Mouse (Mus musculus): ENCODE results near the gene Col27a1. TPM values are rescaled to one million over a fixed set of nuclear protein-coding genes. Genes with fewer than 3 reads are reported as not detected.

Col27a1 gene
- polyA plus RNA-seq (2015; fragmentation: Nextera tagmentation; extraction: Ambion mirVana), result 32.1 and 32.3 TPM in 2 replicates

DNA sequence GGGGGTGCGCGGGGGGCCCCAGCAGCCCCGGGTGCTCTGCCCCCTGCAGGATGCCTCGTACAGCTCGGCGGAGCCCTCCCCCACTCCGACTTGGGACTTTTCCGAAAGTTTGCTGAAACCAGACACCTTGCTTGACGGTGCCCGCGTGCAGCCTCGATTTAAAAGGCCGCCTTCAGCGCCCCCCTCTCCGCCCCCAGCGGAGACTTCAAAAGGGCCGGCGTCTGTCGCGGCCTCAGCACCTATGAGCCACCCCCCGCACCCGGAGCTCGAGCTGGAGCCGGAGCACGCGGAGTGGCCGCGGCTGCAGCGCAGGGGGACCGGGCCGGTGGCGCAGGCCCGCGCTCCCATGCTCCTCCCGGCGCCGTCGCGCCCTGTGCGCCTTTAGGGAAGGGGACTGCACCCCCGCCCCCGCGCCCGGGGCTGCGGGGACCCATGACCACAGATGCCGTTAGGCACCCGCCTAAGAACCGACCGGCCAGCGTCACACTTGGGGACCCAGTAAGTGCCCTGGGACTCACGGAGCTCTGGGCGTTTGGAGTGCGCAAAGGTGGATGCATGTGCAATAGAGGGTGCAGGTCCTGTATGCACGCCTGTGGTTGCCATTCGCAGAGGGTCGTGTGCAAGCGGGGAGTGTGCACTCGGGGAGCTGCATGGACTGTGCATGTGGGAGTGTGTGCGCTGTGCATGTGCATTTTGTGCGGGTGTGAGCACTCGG is at the start of gene Col27a1:
Gene Col27a1 (plus strand): TSS at position 98 of the 715 bp plus-strand sequence.
- peaks cover 47% of the 10 kb centered on the region for H3K4me1 ChIP-seq
- peak within 1 kb of the TSS; percentile 97 for H3K4me2 ChIP-seq (replicated peaks)
- H3K9ac ChIP-seq, result peak within 1 kb of the TSS; percentile 96
- H3K36me3 ChIP-seq, result peaks cover under 1% of the 10 kb centered on the region
- H3K9me3 ChIP-seq, result no peaks in the 10 kb centered on the region
- H3K4me3 ChIP-seq, result peak within 1 kb of the TSS; percentile 93
- peak; percentile 49 for ATAC-seq (ENCODE audit: low FRiP score, low read depth)
- peak within 1 kb of the TSS; percentile 84 for H3K27ac ChIP-seq
- under 1% methylated on average over 58 of the region's 61 CpGs for WGBS
- peaks cover 7% of the 10 kb centered on the region; the same call in 1 of the 2 replicates for H3K27me3 ChIP-seq

DNA sequence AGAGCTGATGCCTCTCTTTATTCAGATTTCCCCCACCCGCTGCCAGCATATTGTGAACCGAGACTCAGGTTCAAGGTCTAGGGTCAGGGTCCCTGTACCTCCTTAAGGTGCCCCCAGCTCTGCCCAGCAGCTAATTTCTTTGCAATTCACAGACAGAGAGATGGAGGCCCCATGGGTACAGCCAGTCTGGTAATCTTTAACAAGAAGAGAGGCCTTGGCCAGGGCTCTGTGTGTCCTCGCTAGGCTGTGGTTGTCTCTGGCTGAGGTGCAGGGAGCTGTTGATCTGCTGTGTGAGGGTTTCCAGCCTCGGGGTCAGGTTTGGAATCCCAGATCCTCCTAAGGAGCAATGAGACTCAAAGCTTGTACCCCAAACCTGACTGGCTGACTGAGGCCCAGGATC is 48.2 kb upstream of the Col27a1 start:
- Histone ChIP-seq H3K27ac (no peak overlapping the region), H3K4me3 (no peak overlapping the region), H3K9ac (no peak overlapping the region), H3K9me3 (no peaks in the 10 kb centered on the region), H3K27me3 (peaks cover 14% of the 10 kb centered on the region), H3K36me3 (no peaks in the 10 kb centered on the region), H3K4me2 (replicated peaks) (no peak overlapping the region), H3K4me1 (no peaks in the 10 kb centered on the region)
- 88% methylated on average over 4 of the region's 4 CpGs for WGBS
- ATAC-seq (ENCODE audit: low FRiP score, low read depth), result no peak

DNA sequence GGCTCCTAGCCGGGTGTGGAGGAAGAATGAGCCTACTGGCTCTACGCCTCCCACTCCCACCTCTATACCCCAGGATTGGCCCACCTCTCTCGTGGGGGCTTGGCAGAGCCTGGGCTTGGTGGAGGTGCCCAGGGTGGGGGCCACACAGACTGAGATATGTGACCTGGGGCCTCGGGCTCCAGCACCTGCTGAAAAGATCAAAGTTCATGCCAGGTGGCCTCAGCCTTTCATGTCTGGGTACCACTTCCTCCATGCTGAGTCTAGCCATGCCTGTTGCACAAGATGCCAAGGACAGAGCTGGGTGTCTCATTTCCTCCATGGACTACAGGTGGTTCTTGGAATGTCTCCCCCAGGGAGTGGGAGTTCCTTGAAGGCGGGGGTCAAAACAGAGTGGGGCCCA is 47.5 kb upstream of the Col27a1 start:
- Histone ChIP-seq H3K9ac (no peak overlapping the region), H3K36me3 (no peaks in the 10 kb centered on the region), H3K9me3 (no peaks in the 10 kb centered on the region), H3K4me2 (replicated peaks) (no peak overlapping the region), H3K27me3 (peaks cover 21% of the 10 kb centered on the region), H3K4me3 (no peak overlapping the region), H3K4me1 (no peaks in the 10 kb centered on the region), H3K27ac (no peak overlapping the region)
- no peak for ATAC-seq (ENCODE audit: low FRiP score, low read depth)
- WGBS, result 83% methylated on average over 5 of the region's 5 CpGs

DNA sequence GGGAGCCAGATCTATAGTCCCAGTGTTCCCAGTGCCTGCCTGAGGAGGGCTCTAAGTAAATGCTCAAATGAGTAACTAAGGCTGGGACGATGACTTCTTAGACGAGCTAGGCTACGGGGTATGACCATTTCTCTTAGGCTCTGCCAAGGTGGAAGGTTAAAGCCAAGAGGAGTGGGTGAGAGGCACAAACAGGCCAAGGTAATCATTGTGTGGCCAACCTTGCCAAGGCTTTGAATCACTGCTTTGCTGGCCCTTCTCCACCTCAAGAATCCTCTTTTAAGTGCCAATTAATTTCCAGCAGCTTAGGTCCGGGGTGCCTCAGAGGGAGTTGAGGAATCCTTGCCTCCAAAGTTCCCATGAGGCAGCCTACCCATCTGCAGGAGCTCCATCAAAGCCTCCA is 43.7 kb upstream of the Col27a1 start:
- Histone ChIP-seq H3K4me3 (no peak overlapping the region), H3K4me2 (replicated peaks) (no peak overlapping the region), H3K27ac (no peak overlapping the region), H3K9ac (no peak overlapping the region), H3K4me1 (no peaks in the 10 kb centered on the region), H3K27me3 (peaks cover 37% of the 10 kb centered on the region), H3K36me3 (no peaks in the 10 kb centered on the region), H3K9me3 (no peaks in the 10 kb centered on the region; the same call in 1 of the 2 replicates)
- WGBS, result 83% methylated on average over 4 of the region's 4 CpGs
- ATAC-seq (ENCODE audit: low FRiP score, low read depth), result no peak

DNA sequence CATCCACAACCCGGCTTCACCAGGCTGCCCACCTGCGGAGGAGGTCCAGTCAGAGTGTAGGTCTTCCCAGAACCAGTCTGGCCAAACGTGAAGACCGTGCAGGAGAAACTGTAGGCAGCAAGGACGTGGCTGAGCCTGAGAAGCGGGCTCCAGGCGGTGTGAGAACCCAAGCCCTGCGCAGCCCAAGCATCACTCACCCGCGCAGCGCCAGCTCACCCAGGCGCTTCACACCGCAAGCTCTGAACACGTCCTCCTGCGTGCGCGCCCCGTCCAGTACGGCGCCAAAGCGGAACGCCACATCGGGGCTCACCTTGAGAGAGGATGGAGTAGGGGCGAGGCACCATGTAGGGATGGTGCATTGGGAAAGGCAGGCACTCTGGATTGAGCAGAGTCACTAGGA is 42.7 kb upstream of the Col27a1 start:
- Histone ChIP-seq H3K4me1 (no peaks in the 10 kb centered on the region), H3K4me3 (no peak overlapping the region), H3K9ac (no peak overlapping the region), H3K27me3 (peaks cover 37% of the 10 kb centered on the region), H3K4me2 (replicated peaks) (no peak overlapping the region), H3K27ac (no peak overlapping the region), H3K9me3 (no peaks in the 10 kb centered on the region; the same call in 1 of the 2 replicates), H3K36me3 (no peaks in the 10 kb centered on the region)
- no peak for ATAC-seq (ENCODE audit: low FRiP score, low read depth)
- WGBS, result 47% methylated on average over 24 of the region's 24 CpGs

DNA sequence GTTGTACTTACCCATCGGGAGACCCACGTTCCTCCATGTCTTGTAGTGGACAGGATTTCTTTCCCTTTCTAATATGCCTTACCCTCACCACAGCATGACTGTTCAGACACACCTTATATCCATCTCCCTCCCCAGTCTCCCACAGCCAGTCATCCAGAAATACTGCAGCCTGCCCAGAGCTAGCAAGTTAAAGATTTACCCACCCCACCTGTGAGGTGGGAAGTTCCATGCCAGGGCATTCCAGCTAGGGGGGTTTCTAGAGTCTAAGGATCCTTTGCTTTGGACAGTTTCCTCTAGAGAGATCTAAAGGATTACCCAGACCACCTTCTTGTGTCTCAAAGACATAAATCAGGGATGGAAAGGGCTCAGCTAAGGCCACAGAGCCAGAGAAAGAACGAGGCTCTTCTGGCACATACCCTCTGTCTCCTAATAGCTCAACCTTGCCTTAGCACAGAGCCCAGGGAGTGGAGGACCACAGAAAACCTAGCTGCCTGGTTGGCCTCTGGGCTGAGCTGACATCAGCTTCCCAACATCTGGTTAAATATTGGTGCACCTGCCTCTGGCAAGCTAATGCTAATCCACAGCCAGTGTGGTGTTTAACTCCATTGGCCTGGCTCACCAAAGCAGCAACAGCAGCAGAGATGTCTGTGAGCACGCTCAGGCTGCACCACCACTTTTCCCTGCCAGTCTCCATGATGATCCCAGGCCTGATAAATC is 41.7 kb upstream of the Col27a1 start, which contains the start of gene Kif12:
Gene Kif12 (minus strand): TSS at position 163 of the 717 bp plus-strand sequence.
- ATAC-seq (ENCODE audit: low FRiP score, low read depth), result no peak
- Histone ChIP-seq H3K4me2 (replicated peaks) (no peak within 1 kb of the TSS), H3K36me3 (no peaks in the 10 kb centered on the region), H3K4me1 (no peaks in the 10 kb centered on the region), H3K4me3 (no peak within 1 kb of the TSS), H3K9me3 (no peaks in the 10 kb centered on the region; the same call in 1 of the 2 replicates), H3K9ac (no peak within 1 kb of the TSS), H3K27me3 (peaks cover 37% of the 10 kb centered on the region), H3K27ac (no peak within 1 kb of the TSS)
- WGBS, result 68% methylated on average over 4 of the region's 4 CpGs

DNA sequence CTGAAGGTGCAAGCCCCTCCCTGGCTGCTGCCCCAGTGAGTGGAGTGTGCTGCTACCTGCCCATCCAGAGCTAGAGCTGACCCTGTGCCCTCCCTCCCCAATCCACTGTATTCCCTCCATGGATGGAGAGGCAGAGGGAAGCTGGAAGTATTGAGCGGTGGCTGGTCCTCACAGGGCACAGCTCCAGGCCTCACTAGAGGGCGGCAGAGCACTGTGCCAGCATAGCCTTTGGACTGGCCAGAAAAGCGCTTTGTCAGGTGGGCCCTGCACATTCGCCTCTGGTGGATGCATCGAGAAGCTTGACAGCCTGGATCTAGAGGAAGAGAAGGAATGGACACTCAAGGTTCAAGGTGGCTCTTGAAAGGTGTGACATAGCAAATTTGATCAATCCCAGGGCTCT is 32.2 kb upstream of the Col27a1 start:
- H3K4me3 ChIP-seq, result no peak overlapping the region
- no peak overlapping the region for H3K27ac ChIP-seq
- 0 out of 2 replicates have a peak, but pooled peaks cover 3% of the 10 kb centered on the region for H3K27me3 ChIP-seq
- H3K9me3 ChIP-seq, result no peaks in the 10 kb centered on the region
- no peak overlapping the region for H3K4me2 ChIP-seq (replicated peaks)
- peak; percentile 86 for ATAC-seq (ENCODE audit: low FRiP score, low read depth)
- H3K36me3 ChIP-seq, result no peaks in the 10 kb centered on the region
- no peak overlapping the region for H3K9ac ChIP-seq
- peaks cover 19% of the 10 kb centered on the region for H3K4me1 ChIP-seq
- 3% methylated on average over 5 of the region's 5 CpGs for WGBS

DNA sequence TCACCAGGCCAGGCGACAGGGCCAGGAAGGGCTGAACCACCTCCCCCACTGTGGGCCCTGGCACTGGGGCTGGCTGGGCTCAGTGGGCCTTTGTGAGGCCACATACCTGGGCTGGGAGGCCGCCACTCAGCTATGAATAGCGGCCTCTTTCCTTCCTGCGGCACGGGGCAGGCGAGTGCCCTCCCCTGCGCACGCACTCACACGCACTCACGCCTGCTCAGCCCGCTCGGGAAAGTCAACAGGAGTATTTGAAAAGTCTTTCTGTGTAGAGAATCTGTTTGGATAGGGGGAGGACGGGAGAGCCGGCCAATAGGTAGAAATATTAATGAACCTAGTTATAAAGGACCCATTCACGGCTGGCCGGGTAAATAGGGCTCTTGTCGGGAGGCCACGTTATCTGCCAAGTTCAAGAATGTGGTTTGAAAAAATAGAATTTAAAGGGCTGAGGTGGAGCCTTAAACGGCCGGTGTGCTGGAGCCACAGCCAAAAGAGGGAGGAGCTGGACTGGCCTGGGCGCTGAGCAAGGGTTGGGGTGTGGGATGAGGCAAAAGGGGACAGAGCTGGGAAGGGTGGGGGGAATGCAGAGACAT is 27.4 kb upstream of the Col27a1 start:
- no peak overlapping the region for H3K4me2 ChIP-seq (replicated peaks)
- ATAC-seq (ENCODE audit: low FRiP score, low read depth), result peak; percentile 86
- H3K9me3 ChIP-seq, result no peaks in the 10 kb centered on the region
- 0 out of 2 replicates have a peak, but pooled peaks cover 3% of the 10 kb centered on the region for H3K27me3 ChIP-seq
- H3K27ac ChIP-seq, result peak overlapping the region; percentile 92
- peaks cover 50% of the 10 kb centered on the region for H3K4me1 ChIP-seq
- no peak overlapping the region for H3K4me3 ChIP-seq
- H3K36me3 ChIP-seq, result no peaks in the 10 kb centered on the region
- H3K9ac ChIP-seq, result no peak overlapping the region
- WGBS, result 49% methylated on average over 21 of the region's 21 CpGs

DNA sequence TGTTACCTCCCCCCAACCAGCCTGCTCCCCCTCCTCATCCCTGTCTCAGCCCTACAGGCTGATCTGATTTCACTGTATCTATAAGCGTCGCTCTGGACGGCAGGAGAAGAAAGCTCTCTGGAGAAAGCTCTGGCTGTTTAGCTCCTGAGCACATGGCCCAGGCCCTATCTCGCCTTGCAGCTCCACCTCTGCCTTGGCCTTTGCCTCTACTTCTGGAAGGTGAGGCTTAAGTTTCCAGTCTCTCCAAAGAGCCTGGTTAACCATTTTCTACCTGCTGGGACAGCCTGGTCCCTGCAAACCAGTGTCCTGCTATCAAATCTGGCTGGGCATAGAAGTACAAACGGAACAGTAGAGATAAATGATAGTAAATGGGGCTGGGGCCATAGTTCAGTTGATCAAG is 22.2 kb upstream of the Col27a1 start:
- H3K9me3 ChIP-seq, result no peaks in the 10 kb centered on the region
- ATAC-seq (ENCODE audit: low FRiP score, low read depth), result no peak
- no peak overlapping the region for H3K4me2 ChIP-seq (replicated peaks)
- no peak overlapping the region for H3K4me3 ChIP-seq
- H3K27me3 ChIP-seq, result no peaks in the 10 kb centered on the region
- peaks cover 39% of the 10 kb centered on the region for H3K4me1 ChIP-seq
- 47% methylated on average over 5 of the region's 5 CpGs for WGBS
- H3K9ac ChIP-seq, result no peak overlapping the region
- peak overlapping the region; percentile 52 for H3K27ac ChIP-seq
- H3K36me3 ChIP-seq, result no peaks in the 10 kb centered on the region

DNA sequence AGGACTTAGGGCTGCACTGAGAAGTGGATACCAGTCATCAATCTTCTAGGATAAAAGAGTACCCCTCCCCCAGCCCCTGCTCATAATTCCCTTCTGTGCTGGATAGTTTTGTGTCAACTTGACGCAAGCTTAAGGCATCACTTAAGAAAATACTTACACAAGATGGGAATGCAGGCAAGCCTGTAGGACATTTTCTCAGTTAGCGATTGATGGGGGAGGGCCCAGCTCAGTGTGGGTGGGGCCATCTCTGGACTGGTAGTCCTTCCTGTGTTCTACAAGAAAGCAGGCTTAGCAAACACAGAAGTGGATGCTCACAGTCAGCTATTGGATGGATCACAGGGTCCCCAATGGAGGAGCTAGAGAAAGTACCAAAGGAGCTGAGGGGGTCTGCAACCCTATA is 19.4 kb upstream of the Col27a1 start:
- H3K4me3 ChIP-seq, result no peak overlapping the region
- H3K4me2 ChIP-seq (replicated peaks), result no peak overlapping the region
- H3K27ac ChIP-seq, result no peak overlapping the region
- H3K9me3 ChIP-seq, result no peaks in the 10 kb centered on the region
- ATAC-seq (ENCODE audit: low FRiP score, low read depth), result no peak
- peaks cover 22% of the 10 kb centered on the region for H3K4me1 ChIP-seq
- 82% methylated on average over 2 of the region's 2 CpGs for WGBS
- no peaks in the 10 kb centered on the region for H3K36me3 ChIP-seq
- H3K9ac ChIP-seq, result no peak overlapping the region
- H3K27me3 ChIP-seq, result no peaks in the 10 kb centered on the region

DNA sequence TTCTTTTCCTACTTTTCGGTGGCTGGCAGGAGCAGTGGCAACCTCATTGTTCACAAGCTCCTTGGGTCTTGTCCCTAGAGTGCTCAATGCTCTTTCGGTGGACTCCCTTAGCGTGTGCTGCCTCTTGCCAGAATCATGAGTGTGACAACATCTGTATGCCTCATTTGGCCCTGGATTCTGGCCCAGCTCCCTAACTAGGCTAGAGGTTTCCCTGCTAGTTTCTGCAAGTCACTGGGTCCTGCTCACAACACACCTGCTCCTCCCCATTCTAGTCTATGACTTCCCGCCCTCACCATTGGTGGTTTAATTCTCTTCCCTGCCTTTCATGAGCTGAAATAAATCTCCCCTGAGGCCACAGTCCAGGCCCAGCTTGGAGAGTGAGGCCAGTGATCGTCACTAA is 14.4 kb upstream of the Col27a1 start:
- H3K4me1 ChIP-seq, result 0 out of 2 replicates have a peak, but pooled peaks cover 4% of the 10 kb centered on the region
- H3K36me3 ChIP-seq, result no peaks in the 10 kb centered on the region
- no peak overlapping the region for H3K9ac ChIP-seq
- H3K4me3 ChIP-seq, result no peak overlapping the region
- H3K27me3 ChIP-seq, result no peaks in the 10 kb centered on the region
- no peak overlapping the region for H3K27ac ChIP-seq
- 81% methylated on average over 5 of the region's 5 CpGs for WGBS
- no peak overlapping the region for H3K4me2 ChIP-seq (replicated peaks)
- no peaks in the 10 kb centered on the region for H3K9me3 ChIP-seq
- no peak for ATAC-seq (ENCODE audit: low FRiP score, low read depth)

DNA sequence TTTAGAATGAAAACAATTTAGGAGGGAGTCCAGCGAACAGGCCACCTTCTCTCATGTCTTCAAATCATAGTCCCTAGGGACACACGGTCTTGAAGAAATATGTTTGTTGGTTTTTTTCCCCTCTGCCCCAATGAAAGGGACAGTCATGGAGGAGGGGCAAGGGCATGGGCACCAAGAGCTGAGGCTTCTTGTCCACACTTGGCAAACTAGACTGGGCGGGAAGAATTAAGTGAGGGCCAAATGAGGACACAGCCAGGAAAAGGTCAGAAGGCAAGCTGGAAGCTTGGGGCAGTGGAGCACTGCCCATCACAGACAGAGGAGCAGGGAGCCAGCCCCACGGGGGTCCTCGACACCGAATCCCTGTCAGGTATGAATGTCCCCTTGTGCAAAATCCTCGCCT is 9.9 kb upstream of the Col27a1 start:
- Histone ChIP-seq H3K4me2 (replicated peaks) (no peak overlapping the region), H3K9me3 (no peaks in the 10 kb centered on the region), H3K27ac (no peak overlapping the region), H3K36me3 (no peaks in the 10 kb centered on the region), H3K27me3 (no peaks in the 10 kb centered on the region), H3K4me1 (peaks cover 7% of the 10 kb centered on the region; the same call in 1 of the 2 replicates), H3K4me3 (no peak overlapping the region), H3K9ac (no peak overlapping the region)
- no peak for ATAC-seq (ENCODE audit: low FRiP score, low read depth)
- 86% methylated on average over 7 of the region's 7 CpGs for WGBS
